Mouse (Mus musculus) heart, postnatal 25 days (tissue): ENCODE results near the gene Ptpn1. TPM values are rescaled to one million over a fixed set of nuclear protein-coding genes. Genes with fewer than 3 reads are reported as not detected.

Experiments used
- DNase-seq: peaks from one replicate; pipeline ENCODE4 v3.0.0; 2022; ENCODE audit warnings: low spot score
- intact Hi-C: fragments of 180-260 bp; cut with DNase I; formaldehyde crosslinking; loops from one replicate; pipeline ENCODE4 v1.15.1; 2025
- total RNA-seq, 2 experiments: library from RNA; stranded (reverse); gene quantifications; 2 replicates each; pipeline ENCODE4 v1.2.3; 2021

Gene Ptpn1
- total RNA-seq, 2 experiments from 2014 or later, result 21.9 to 23.4 TPM

DNA sequence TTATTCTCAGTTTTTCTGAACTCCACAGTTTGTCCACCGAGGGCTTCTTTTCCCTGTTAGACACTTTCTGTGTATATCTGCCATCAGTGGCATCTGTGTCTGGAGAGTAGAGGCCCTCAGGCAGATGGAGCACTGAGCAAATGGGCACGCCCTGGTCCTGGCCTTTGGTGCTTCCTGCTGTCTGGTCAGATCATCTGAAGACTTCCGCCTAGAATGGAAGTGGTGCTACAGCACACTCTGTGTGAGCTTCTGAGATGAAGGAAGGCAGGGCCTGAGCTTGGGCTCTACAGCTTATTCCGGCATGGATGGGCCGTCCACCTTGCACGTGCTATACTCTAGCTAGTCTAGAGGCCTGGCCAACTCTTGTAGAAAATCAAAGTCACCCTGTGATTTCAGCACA lies 30.5 kb downstream of the Ptpn1 start:
- DNase-seq, result no peak

DNA sequence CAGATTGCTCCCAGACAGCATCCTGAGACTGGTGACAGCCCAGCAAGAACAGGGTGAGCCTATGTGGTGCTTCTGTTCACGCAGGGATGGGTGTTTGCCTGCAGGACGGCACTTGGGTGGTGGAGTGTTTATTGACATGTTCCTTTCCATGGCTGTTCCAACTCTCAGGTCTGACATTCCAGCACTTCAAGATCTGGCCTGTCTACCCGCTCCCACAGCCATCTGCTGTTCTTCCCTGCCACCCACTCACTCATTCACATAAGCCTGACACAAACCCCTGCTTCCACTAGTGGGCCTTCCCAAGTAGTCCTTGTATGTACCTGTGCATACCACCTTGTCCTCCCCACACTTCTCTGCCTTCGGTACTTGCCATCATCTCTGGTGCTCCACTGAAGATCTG lies 31.3 kb downstream of the Ptpn1 start:
- DNase-seq, result no peak
- intact Hi-C loops, result no loop called here

More for the DNA sequence above, 30.5 kb downstream of the Ptpn1 start:
- intact Hi-C loops, result no loop called here

DNA sequence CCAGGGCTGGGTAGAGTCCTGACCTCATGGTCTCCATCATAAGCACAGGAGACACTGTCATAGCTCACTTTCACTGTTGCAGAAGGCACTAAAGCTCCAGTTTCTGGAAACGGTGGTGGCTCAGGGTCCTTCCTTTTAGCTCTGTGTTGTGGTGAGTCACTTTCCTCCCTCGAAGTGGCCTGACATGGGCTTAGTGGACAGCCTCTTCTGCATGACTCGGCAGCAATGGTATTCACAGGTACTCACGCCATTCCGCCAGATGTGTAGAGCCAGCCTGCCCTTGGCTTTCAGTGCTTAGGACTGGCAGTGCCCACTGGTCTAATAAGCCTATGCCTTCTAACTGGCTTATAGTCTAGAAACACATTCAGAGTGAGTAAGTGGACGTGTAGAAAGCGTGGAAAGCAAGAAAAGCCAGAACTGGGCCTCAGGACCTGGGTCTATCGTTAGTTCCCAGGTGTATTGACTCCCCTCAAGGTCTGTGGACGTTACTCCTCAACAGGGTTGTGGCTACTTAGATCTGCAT lies 32.0 kb downstream of the Ptpn1 start:
- intact Hi-C loops, result no loop called here
- no peak for DNase-seq

DNA sequence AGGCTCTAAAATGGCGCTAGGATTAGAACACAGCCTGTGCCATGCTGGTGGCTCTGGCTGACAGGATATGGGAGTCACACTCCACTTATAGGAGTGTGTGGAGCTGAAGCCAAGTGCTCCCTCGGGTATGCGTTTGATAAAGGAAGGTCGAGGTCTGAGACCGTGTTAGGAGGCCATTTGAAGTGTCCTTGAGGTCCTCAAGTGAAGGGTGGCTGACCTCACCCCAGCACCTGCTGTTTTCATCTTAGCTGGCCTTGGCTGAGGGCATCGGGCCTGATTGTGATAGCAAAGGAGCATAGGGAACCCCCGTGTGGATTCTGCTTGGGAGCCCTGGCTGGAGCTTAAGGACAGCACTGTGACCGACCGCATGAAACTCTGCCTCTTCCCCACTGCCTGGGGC lies 32.5 kb downstream of the Ptpn1 start:
- intact Hi-C loops, result no loop called here
- DNase-seq, result no peak

DNA sequence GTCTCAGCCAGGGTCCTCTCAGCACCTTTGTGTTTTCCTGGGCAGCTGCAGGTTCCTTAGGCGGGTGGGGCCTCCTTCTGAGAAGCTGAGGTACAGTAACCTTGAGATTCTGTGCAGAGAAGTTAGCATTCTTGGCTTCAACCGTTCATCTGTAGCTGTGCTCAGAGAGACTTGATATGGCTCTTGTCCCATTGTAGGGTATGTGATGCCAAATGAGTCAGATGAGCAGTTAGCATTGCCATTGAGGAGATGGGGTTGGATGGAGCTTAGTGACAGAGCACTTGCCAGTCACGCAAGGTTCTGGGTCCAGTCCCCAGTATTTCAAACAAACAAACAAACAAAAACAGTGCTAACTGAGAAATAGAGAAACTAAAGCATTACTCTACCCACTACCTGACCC lies 34.1 kb downstream of the Ptpn1 start:
- intact Hi-C loops, result no loop called here
- no peak for DNase-seq

DNA sequence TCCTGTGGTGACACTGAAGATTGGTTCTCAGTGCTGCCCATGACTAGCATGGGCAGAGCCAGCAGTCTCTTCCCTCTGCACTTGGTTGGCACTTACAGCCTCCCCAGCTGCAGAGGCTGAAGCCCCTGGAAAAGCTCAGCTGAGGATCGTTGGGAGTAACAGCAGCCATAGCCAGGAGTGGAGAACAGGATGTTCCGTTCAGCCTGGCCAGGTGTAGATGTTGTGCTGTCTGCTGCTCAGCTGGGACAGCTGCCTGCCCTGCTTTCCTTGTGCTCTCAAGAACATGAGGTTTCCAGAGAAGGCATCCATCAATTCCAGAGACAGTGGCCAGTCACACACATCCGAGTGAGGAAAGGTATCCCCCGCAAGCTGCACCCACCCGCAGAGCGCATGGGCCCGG lies 36.6 kb downstream of the Ptpn1 start:
- intact Hi-C loops, result no loop called here
- DNase-seq, result no peak

GRCm38 (mm10) chr2:167969851-167970541 lies 38.1 kb downstream of the Ptpn1 start:
- DNase-seq, result no peak

DNA sequence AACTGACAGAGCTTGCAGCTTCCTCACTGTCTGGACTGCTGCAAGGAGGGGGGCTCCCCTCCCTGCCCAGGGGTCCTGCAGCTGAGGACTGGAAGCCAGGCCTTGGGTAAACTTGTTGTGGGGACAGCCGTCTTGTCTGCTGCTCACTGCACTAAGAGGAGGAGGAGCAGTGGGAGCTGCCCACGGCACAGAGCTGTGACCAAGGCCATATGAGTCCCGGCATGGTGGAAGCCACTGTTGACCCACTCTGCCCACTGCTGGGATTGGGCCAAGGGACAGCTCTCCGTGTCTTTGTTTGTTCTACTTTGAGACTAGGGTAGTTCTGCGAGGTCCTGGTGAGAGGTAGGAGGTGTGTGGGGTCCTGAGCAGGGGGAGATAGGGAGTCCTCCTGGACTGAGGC lies 40.3 kb downstream of the Ptpn1 start:
- intact Hi-C loops, result no loop called here
- no peak for DNase-seq

More at GRCm38 (mm10) chr2:167969851-167970541, 38.1 kb downstream of the Ptpn1 start:
- intact Hi-C loops, result no loop called here

GRCm38 (mm10) chr2:167972809-167973208 lies 41.0 kb downstream of the Ptpn1 start:
- intact Hi-C loops, result no loop called here
- DNase-seq, result no peak

- no peak for DNase-seq
- intact Hi-C loops, result no loop called here
Measured at GRCm38 (mm10) chr2:167975746-167976145, 43.9 kb downstream of the Ptpn1 start.

DNA sequence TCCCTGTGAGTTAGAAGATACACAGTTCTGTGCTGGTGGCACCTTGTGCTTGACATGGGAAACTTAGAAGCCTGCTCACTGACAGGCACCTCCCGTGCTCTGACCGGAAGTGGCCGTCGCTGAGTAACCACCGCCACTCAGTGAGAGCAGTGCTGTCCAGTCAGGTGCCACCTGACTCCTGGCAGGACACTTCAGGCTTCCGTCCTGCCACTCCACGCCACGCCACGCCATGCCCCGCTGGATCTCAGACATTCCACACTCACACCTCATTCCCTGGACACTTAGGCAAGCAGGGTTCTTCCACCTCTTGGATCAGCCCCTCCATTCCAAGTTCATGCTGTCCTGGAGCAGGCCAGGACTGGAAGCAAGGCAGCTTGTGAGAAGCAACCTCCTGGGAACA lies 46.4 kb downstream of the Ptpn1 start:
- no peak for DNase-seq
- intact Hi-C loops, result no loop called here

- no peak for DNase-seq
- intact Hi-C loops, result no loop called here
Measured at GRCm38 (mm10) chr2:167980391-167980790, 48.5 kb downstream of the Ptpn1 start.

DNA sequence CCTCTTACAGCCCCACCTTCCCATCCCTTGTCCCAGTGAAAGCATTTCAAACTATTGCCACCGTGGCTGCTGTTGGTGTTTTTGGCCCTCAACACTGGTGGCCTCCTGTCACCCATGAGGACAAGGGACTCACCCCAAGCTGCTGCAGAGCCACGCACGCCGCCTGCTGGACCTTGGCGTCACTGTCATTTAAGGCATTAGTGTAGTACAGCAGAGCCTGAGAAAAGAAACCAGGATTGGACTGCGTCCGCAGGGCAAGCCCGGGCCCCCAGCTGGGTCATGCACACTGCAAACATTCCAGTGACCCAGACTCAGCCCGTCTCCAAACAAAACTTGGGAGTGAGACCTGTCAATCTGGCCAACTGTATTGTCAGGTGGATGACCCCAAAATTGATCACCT lies 50.8 kb downstream of the Ptpn1 start:
- no peak for DNase-seq
- intact Hi-C loops, result no loop called here

DNA sequence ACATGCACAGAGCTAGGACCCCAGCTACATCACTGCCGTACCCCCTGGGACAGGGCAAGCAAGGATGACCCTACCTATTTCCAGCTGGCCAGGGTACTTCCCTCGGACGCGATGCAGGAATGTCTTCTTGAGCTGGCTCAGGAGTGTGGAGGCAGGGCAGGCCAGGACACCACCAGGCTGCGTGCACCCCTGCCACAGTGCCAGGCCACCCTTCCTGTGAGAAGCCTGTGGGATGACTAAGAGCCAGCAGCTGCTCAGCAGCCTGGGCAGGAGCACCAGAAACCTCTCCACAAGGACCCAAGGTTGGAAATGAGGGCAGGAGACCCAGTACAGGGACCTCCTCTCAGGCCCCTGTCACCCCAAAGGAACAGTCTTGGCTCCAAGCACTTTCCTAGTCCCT lies 52.5 kb downstream of the Ptpn1 start:
- intact Hi-C loops, result no loop called here

GRCm38 (mm10) chr2:167984946-167985345 lies 53.1 kb downstream of the Ptpn1 start:
- DNase-seq, result no peak
- intact Hi-C loops, result loop anchor here (5.0 kb wide), 1 partner anchor 112 kb away; no protein-coding TSS in a partner anchor

More for the DNA sequence above, 52.5 kb downstream of the Ptpn1 start:
- no peak for DNase-seq

- no peak for DNase-seq
- intact Hi-C loops, result loop anchor here (5.0 kb wide), 1 partner anchor 111 kb away; no protein-coding TSS in a partner anchor
Measured at GRCm38 (mm10) chr2:167986762-167987161, 54.9 kb downstream of the Ptpn1 start.

DNA sequence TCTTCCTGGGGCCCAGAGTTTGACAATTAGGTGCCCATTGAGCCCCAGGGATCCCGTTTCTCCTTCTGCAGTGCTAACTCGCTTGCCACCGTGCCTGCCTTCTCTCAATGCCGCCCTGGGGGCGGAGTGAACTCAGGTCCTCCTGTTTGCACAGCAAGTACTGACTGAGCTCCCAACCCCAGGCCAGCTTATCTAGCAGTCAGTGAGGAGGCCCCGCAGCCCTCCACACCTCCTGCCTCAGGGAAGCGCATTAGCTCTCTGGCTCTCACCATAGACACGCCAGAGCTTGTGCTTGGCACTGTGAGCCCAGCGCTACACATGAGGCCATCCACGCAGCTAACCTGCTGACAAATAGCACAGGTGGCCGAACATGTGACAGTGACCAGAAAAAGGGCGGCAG lies 55.8 kb downstream of the Ptpn1 start:
- DNase-seq, result no peak
- intact Hi-C loops, result loop anchor here (5.0 kb wide), 1 partner anchor 110 kb away; no protein-coding TSS in a partner anchor

DNA sequence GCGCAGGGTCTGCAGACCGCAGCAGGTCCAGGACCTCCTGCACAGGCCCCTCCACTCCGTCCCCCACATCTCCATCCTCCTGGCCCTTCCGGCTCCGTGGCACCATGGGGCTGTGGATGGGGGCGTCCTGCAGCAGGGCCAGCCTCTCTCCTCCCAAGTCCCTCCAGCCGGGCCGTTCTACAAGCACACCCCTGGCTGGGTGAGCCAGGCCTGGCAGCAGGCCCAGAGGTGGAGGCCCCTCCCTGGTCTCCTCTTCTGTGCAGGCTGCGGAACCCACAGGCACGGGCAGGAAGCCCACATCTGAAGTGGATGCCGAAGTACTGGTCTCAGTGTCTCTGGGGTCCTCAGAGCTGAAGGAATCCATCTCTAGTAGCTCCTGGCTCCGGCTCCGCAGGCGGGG lies 57.5 kb downstream of the Ptpn1 start:
- no peak for DNase-seq
- intact Hi-C loops, result loop anchor here (5.0 kb wide), 1 partner anchor 108 kb away; no protein-coding TSS in a partner anchor

DNA sequence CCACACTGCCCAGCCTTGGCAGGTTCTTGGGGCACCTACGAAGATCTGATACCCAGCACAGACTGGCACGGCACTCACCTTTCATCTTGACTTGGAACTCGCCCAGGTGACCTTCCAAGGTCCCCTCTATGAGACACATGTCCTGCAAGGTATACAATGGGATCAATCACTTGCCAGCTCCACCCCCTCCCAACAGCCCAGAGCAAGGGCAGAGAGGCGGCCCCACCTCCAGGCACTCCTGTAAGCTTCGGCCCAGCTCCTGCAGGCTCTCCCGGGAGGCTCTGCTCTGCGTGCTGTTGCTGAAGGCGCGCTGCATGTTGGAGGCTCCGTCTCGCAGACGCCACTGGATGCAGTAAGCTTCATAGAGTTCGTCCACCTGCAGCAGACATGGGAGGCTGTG lies 61.4 kb downstream of the Ptpn1 start:
- DNase-seq, result no peak
- intact Hi-C loops, result no loop called here

- intact Hi-C loops, result no loop called here
- no peak for DNase-seq
Measured at GRCm38 (mm10) chr2:167995870-167996635, 64.2 kb downstream of the Ptpn1 start.

DNA sequence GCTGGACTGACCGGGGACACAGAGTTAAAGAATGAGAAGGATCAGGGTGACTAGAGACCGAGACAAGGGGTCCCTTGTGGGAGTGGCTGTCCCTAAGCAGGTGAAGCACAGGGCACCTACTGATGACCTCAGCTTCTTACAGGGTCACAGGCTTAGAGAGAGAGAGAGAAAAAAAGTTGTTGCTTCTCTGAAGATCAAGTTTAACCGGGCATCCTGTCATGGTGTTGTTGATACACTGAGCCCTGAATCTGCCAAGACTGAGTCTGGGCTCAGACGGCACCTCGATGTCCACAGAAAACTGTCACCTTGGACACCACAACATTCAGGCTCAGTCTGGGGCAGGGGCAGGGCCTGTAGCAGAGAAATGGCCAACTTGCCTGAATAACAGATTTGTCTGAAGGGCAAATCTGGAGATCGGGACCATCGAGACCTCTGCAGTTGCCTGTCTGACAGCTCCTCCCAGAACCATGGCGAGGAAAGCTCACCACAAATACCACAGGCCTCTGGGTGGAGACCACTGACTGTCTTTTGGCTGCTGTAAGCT lies 64.9 kb downstream of the Ptpn1 start:
- DNase-seq, result no peak
- intact Hi-C loops, result no loop called here
